ENCODE assay signal across 8 mouse cellular contexts in genomic region chrX:96095509-96096499, GRCm38 (mm10). TPM values are rescaled to one million over a fixed set of nuclear protein-coding genes. Genes with fewer than 3 reads are reported as not detected.
DNase-seq lines count a peak whose midpoint lies in the region; TF ChIP-seq lines count a peak whose summit lies in the region.

Gene Msn, plus strand, starts transcription at chrX:96096042.

- no peak for TF ChIP-seq POLR2A in cerebellum, adult 2 months (IDR thresholded peaks at IDR 0.05; ENCODE audit: borderline replicate concordance, insufficient read depth, low read length)

- no peak within 1 kb of the TSS for H3K27ac ChIP-seq in cerebellum, adult 2 months (ENCODE audit: insufficient read depth, low read length)
- peak within 1 kb of the TSS; percentile 87 for H3K27ac ChIP-seq in hindbrain, embryonic 10.5 days

- no peaks in the 10 kb centered on the region for H3K27me3 ChIP-seq in cerebellum, adult 2 months (ENCODE audit: control insufficient read depth, insufficient read depth, low read length)
- H3K27me3 ChIP-seq in hindbrain, embryonic 10.5 days (ENCODE audit: insufficient read depth, poor library complexity, severe bottlenecking): 0 out of 2 replicates have a peak, but pooled peaks cover 5% of the 10 kb centered on the region

- no peaks in the 10 kb centered on the region; the same call in 1 of the 2 replicates for H3K4me1 ChIP-seq in cerebellum, adult 2 months (ENCODE audit: control insufficient read depth, insufficient read depth, low read length)
- H3K4me1 ChIP-seq in hindbrain, embryonic 10.5 days (replicated peaks): no peaks in the 10 kb centered on the region

- H3K9me3 ChIP-seq in hindbrain, embryonic 10.5 days: no peaks in the 10 kb centered on the region

- 9% methylated on average over 44 of the region's 44 CpGs for WGBS in cerebellum, adult 2 months
- WGBS in hindbrain, embryonic 10.5 days: 21% methylated on average over 44 of the region's 44 CpGs

- no peaks in the 10 kb centered on the region for H3K36me3 ChIP-seq in hindbrain, embryonic 10.5 days

- DNase-seq in NIH3T3 (ENCODE audit: low read depth): peak; percentile 82
- DNase-seq in cerebellum, adult 2 months: peak; percentile 16 to 33
- peak in 1 of 2 experiments; percentile 8 for DNase-seq in frontal cortex, adult 2 months (ENCODE audit: extremely low spot score in 1 of 2, low spot score in 1 of 2)
- DNase-seq in hindbrain, embryonic 10.5 days (ENCODE audit: low spot score): peak; percentile 56
- peak; percentile 7 to 19 for DNase-seq in layer of hippocampus, postnatal 10 days (ENCODE audit: low spot score in 2 of 2)
- peak; percentile 82 for DNase-seq in lung, postnatal 14 days
- peak; percentile 27 for DNase-seq in ovary, postnatal 14 days (ENCODE audit: low spot score)
- peak; percentile 81 for DNase-seq in thymus, postnatal 25 days

- no peak for TF ChIP-seq CTCF in cerebellum, adult 2 months (IDR thresholded peaks at IDR 0.05; ENCODE audit: borderline replicate concordance, insufficient read depth, low read depth, low read length)

- peak within 1 kb of the TSS; percentile 67 for H3K4me3 ChIP-seq in cerebellum, adult 2 months (replicated peaks; ENCODE audit: insufficient read depth, low read depth, low read length)
- H3K4me3 ChIP-seq in hindbrain, embryonic 10.5 days: peak within 1 kb of the TSS; percentile 61

RNA-seq across cellular contexts. Expression of gene Msn, which starts in this region (rescaled TPM):
- 33.0 and 37.6 TPM in 2 replicates for polyA plus RNA-seq in cerebellum, adult 2 months (2012; rRNA removed)
- polyA plus RNA-seq in frontal cortex, adult 2 months (2012; rRNA removed): 21.4 and 23.5 TPM in 2 replicates
- polyA plus RNA-seq in hindbrain, embryonic 10.5 days (2016; fragmentation: Nextera tagmentation; extraction: Ambion mirVana): 122 and 128 TPM in 2 replicates
- total RNA-seq in layer of hippocampus, postnatal 10 days (2021): 10 to 100 TPM; 27.3 to 30.4 TPM
